Mouse (Mus musculus) heart, embryonic 15.5 days (tissue): ENCODE data around the gene Mrpl45. TPM values are rescaled to one million over a fixed set of nuclear protein-coding genes. Genes with fewer than 3 reads are reported as not detected.
A peak's percentile ranks its signal among the peaks of the same experiment; 100 is the strongest.
"Not testable (repeated sequence)": the region's sequence is repeated elsewhere in the genome, so short reads cannot be mapped to it uniquely, and the experiment has no call there.

Experiments used
- ATAC-seq: fragments of 200-750 bp; cut with Nextera tagmentation; replicated peaks from 2 replicates; pipeline ENCODE4 v1.8.0; 2017; ENCODE audit warnings: low read depth, moderate TSS enrichment; ENCODE audit not compliant: insufficient number of reproducible peaks, insufficient read depth, low FRiP score
- H3K27ac ChIP-seq: fragments of 300-500 bp; sonication (generic); 2 replicates; pipeline ENCODE4 v1.5.1; 2015; ENCODE audit warnings: mild to moderate bottlenecking, inconsistent platforms
- H3K27me3 ChIP-seq: fragments of 300-500 bp; sonication (generic); 2 replicates; pipeline ENCODE4 v1.6.1; 2015; ENCODE audit warnings: inconsistent platforms
- H3K36me3 ChIP-seq: fragments of 300-500 bp; sonication (generic); 2 replicates; pipeline ENCODE4 v1.6.1; 2015; ENCODE audit warnings: mild to moderate bottlenecking, inconsistent platforms
- H3K4me1 ChIP-seq: fragments of 300-500 bp; sonication (generic); replicated peaks from 2 replicates; pipeline ENCODE4 v1.6.1; 2015; ENCODE audit warnings: inconsistent platforms
- H3K4me2 ChIP-seq: fragments of 300-500 bp; sonication (generic); 2 replicates; pipeline ENCODE4 v1.6.1; 2015; ENCODE audit warnings: inconsistent platforms, mild to moderate bottlenecking, moderate library complexity
- H3K4me3 ChIP-seq: fragments of 300-500 bp; sonication (generic); 2 replicates; pipeline ENCODE4 v1.5.1; 2015; ENCODE audit warnings: mild to moderate bottlenecking, inconsistent platforms
- H3K9ac ChIP-seq: fragments of 300-500 bp; sonication (generic); 2 replicates; pipeline ENCODE4 v1.6.1; 2015; ENCODE audit warnings: mild to moderate bottlenecking, inconsistent platforms
- H3K9me3 ChIP-seq: fragments of 300-500 bp; sonication (generic); replicated peaks from 2 replicates; pipeline ENCODE4 v1.6.1; 2016; ENCODE audit warnings: inconsistent platforms
- WGBS: fragments of 180-500 bp; shearing (Covaris S2); methylation state at CpG from one replicate; pipeline ENCODE4 v1.1.7; 2015; ENCODE audit warnings: mixed read lengths; 5-methylcytosine and 5-hydroxymethylcytosine counted together
- polyA plus RNA-seq: library from polyadenylated mRNA; unstranded; fragments of >200 nt; fragmentation: Nextera tagmentation; extraction: Ambion mirVana; gene quantifications from 2 replicates; pipeline ENCODE4 v1.2.1, GENCODE M21; 2015

Mrpl45 gene
- polyA plus RNA-seq, 1 experiment from 2014 or later: 54.4 TPM

DNA sequence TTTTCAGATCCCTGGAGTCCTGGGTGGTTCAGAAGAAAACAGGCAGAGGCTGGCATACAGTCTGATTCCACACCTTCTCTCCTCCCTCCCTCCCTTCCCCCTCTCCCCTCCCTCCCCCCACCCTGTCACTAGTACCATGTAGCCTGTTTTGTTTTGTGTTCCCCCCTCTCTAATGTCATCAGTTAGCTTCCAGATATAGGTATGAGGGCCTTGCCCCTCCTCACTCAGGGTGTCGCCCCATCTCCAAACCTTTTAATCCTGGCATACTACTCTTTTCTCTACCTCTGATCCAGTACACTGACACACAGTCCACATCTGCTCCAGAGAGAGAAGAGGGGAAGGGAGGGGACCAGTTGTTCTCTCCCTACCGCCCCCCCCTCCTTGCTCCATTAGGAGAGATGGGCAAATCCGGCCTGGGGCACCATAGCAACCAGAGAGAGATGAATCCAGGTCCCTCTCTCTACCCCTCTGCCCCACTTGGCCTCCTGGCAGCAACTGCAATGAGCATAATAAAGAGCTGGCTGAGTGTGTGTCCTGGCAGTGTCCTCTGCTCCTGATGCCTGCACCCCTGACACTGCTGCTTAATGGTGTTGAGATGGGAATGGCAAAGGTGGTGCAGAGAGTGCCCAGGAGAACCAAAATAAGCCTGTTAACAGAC, 36.6 kb downstream of the Mrpl45 start, which contains the start of gene Gpr179:
TSS of gene Gpr179 (minus strand) at position 51 of the 658 bp plus-strand sequence.
- H3K27ac ChIP-seq: no peak within 1 kb of the TSS
- H3K9me3 ChIP-seq: no peaks in the 10 kb centered on the region
- peaks cover 11% of the 10 kb centered on the region for H3K4me1 ChIP-seq
- H3K27me3 ChIP-seq: no peaks in the 10 kb centered on the region
- H3K4me2 ChIP-seq: no peak within 1 kb of the TSS
- WGBS: 64% methylated on average over 3 of the region's 3 CpGs
- H3K4me3 ChIP-seq: no peak within 1 kb of the TSS
- H3K9ac ChIP-seq: no peak within 1 kb of the TSS
- ATAC-seq: no peak
- H3K36me3 ChIP-seq: no peaks in the 10 kb centered on the region

DNA sequence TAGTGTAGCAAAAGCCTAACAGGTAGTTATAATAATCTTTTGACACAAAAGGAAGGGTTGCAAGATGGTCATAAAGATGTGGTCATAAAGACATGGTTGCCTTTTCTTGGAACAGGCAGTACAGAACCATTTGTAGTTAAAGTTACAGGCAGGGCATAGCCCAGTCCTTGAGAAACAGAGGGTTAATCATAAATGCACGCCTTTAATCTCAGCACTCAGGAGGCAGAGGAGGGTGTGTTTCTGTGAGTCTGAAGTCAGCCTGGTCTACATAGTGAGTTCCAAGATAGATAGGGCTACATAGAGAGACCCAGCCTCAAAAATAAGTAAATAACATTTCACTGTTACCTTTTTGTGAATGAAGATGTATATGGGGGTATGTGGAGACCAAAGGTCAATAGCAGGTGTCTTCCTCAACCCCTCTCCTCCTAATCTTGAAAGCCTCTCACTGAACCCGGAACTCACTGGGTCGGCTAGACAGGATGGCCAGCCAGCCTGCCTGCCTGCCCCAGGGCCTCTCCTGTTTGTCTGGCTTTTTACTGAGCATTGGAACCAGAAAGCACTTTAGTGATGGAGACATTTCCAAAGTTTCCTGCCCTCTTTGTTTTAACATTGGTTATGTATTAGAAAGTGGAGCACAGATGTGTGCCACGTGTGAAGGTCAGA, 37.5 kb downstream of the Mrpl45 start:
- H3K36me3 ChIP-seq: no peaks in the 10 kb centered on the region
- 55% methylated on average over 4 of the region's 4 CpGs for WGBS
- no peak overlapping the region for H3K9ac ChIP-seq
- H3K4me1 ChIP-seq: peaks cover 11% of the 10 kb centered on the region
- no peak overlapping the region for H3K27ac ChIP-seq
- ATAC-seq: no peak
- no peak overlapping the region for H3K4me2 ChIP-seq
- no peaks in the 10 kb centered on the region for H3K27me3 ChIP-seq
- H3K9me3 ChIP-seq: no peaks in the 10 kb centered on the region
- H3K4me3 ChIP-seq: no peak overlapping the region

DNA sequence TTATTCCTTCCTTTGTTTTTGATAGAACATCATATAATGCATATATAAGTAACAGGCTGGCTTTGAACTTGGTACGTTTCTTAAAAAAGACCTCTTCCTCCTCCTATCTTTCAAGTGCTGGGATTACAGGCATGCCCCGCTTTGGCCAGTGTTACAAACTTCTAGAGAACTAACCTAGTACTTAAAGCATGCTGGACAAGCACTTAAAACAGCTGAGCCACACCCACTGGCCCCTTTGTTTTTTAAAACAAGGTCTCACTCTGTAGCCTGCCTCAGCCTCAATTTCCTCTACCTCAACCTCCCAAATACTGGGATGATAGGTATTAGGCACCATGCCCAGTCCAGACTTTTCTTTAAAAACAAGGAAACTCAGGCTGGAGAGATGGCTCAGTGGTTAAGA, 39.1 kb downstream of the Mrpl45 start:
- H3K9me3 ChIP-seq: no peaks in the 10 kb centered on the region
- H3K4me3 ChIP-seq: no peak overlapping the region
- H3K27me3 ChIP-seq: no peaks in the 10 kb centered on the region
- no peaks in the 10 kb centered on the region for H3K36me3 ChIP-seq
- H3K4me1 ChIP-seq: peaks cover 8% of the 10 kb centered on the region
- no peak overlapping the region for H3K9ac ChIP-seq
- no peak for ATAC-seq
- H3K4me2 ChIP-seq: no peak overlapping the region
- WGBS: 59% methylated on average over 2 of the region's 2 CpGs
- H3K27ac ChIP-seq: no peak overlapping the region

DNA sequence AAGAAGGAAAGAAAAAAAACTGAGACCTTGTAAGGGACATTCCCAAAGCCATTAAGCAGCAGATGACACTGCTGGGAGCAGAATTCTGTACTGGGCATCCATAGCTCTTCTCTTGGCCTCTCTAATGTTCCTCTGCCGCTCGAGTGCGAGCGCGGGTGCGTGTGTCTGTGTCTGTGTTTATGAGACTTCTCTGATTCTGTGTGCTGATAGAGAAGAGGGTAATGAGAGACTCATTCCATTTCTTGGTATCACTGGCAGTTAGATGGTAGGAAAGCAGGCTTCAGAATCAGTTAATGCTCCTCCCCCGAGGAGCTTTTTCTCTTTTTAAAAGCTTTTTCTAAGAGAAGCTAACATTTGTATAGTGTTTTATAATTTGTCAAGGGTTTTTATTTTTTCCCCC, 39.7 kb downstream of the Mrpl45 start:
- H3K9me3 ChIP-seq: no peaks in the 10 kb centered on the region
- no peak overlapping the region for H3K27ac ChIP-seq
- H3K27me3 ChIP-seq: no peaks in the 10 kb centered on the region
- H3K4me1 ChIP-seq: peaks cover 2% of the 10 kb centered on the region
- H3K9ac ChIP-seq: no peak overlapping the region
- H3K36me3 ChIP-seq: no peaks in the 10 kb centered on the region
- H3K4me3 ChIP-seq: no peak overlapping the region
- 83% methylated on average over 7 of the region's 7 CpGs for WGBS
- ATAC-seq: no peak
- H3K4me2 ChIP-seq: no peak overlapping the region

DNA sequence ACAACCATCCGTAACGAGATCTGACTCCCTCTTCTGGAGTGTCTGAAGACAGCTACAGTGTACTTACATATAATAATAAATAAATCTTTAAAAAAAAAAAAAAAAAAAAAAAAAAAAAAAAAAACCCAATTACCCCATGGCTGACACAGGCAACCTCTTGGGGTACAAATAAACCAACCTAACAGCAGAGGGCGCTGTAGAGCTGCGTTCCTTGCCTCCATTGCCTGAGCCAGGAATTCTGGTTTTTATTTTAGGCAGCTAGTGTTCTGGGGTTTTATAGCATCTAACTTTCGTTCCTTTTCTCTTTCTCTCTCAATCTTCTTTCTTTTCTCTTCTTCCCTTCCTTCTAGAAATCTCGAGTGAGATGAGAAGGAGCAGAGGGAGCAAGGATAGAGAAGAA, 42.1 kb downstream of the Mrpl45 start:
- not testable (repeated sequence) for H3K4me1 ChIP-seq, ATAC-seq, H3K9me3 ChIP-seq, H3K36me3 ChIP-seq, H3K9ac ChIP-seq, H3K4me3 ChIP-seq, H3K27ac ChIP-seq, H3K4me2 ChIP-seq, H3K27me3 ChIP-seq
- 7% methylated on average over 4 of the region's 6 CpGs for WGBS

DNA sequence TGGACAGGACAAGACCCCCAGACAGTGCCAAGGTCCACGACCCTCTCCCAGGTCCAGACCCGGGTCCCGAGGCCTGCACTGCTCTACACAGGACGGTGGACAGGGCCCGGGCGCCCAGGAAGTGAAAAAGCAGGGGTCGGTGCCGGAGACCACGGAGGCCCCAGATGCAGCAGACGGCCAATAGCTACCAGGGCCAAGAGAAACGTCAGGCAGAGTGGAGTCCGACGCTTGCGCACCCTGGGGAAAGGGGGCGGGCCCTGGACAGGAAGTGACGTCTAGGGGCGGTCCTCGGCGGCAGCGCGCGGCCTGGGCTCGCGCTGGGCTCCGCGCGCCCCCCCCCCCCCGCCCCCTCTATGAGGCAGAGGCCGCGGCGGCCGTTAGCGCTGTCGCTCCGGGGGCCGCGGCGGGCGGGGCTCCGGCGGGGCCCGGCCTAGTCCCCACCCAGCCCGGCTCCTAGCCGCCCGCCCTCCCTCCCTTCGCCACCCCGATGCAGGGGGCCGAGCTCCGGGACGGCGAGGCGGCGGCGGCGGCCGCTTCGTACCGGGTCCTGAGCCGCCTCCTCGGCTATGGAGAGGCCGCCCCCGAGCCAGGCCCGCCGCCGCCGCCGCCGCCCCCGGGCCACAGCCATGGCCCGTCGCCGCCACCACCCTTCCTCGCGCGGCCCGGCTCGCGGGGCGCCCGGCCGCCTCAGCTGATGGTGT, 46.6 kb downstream of the Mrpl45 start, which contains the start of gene Socs7:
TSS of gene Socs7 (plus strand) at position 604 of the 701 bp plus-strand sequence.
- ATAC-seq: peak; percentile 94

DNA sequence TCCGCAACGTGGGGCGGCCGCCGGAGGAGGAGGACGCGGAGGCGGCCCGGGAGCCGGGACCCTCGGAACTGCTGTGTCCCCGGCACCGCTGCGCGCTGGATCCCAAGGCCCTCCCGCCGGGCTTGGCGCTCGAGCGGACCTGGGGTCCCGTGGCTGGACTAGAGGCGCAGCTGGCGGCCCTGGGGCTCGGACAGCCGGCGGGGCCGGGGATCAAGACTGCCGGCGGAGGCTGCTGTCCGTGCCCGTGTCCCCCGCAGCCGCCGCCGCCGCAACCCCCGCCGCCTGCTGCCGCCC, 47.1 kb downstream of the Mrpl45 start:
- ATAC-seq: peak; percentile 36
- Histone ChIP-seq H3K9ac (peak overlapping the region; percentile 98), H3K27me3 (no peaks in the 10 kb centered on the region), H3K4me2 (peak overlapping the region; percentile 75), H3K27ac (peak overlapping the region; percentile 94), H3K36me3 (no peaks in the 10 kb centered on the region), H3K9me3 (no peaks in the 10 kb centered on the region), H3K4me1 (peaks cover 36% of the 10 kb centered on the region), H3K4me3 (peak overlapping the region; percentile 91)
- WGBS: 1% methylated on average over 38 of the region's 39 CpGs

More for the DNA sequence above, 46.6 kb downstream of the Mrpl45 start, which contains the start of gene Socs7:
- Histone ChIP-seq H3K4me1 (peaks cover 34% of the 10 kb centered on the region), H3K9ac (peak within 1 kb of the TSS; percentile 98), H3K36me3 (no peaks in the 10 kb centered on the region), H3K9me3 (no peaks in the 10 kb centered on the region), H3K4me3 (peak within 1 kb of the TSS; percentile 91), H3K4me2 (peak within 1 kb of the TSS; percentile 75), H3K27me3 (no peaks in the 10 kb centered on the region), H3K27ac (peak within 1 kb of the TSS; percentile 94)
- WGBS: under 1% methylated on average over 33 of the region's 81 CpGs

DNA sequence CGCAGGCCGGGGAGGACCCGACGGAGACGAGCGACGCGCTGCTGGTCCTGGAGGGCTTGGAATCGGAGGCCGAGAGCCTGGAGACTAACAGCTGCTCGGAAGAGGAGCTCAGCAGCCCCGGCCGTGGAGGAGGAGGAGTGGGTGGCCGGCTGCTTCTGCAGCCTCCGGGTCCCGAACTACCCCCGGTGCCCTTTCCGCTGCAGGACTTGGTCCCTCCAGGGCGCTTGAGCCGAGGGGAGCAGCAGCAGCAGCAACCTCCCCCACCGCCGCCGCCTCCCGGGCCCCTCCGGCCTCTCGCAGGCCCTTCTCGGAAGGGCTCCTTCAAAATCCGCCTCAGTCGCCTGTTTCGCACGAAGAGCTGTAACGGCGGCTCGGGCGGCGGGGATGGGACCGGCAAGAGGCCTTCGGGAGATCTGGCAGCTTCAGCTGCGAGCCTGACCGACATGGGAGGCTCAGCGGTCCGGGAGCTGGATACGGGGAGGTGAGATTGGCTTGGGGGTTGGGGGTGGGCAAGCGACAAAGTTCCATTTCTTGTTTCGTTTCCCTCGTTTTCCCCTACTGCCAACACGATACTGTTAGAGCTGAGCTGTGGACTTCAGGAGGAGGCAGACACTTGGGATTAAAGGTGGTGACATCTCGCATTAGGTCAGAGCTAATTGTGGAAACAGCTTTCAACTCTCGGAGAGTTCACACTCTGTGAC, 47.6 kb downstream of the Mrpl45 start:
- peak overlapping the region; percentile 91 for H3K4me3 ChIP-seq
- H3K27ac ChIP-seq: peak overlapping the region; percentile 94
- peak overlapping the region; percentile 98 for H3K9ac ChIP-seq
- no peaks in the 10 kb centered on the region for H3K27me3 ChIP-seq
- H3K4me2 ChIP-seq: peak overlapping the region; percentile 75
- WGBS: under 1% methylated on average over 49 of the region's 49 CpGs
- peak; percentile 36 for ATAC-seq
- H3K9me3 ChIP-seq: no peaks in the 10 kb centered on the region
- peaks cover 40% of the 10 kb centered on the region for H3K4me1 ChIP-seq
- no peaks in the 10 kb centered on the region for H3K36me3 ChIP-seq

DNA sequence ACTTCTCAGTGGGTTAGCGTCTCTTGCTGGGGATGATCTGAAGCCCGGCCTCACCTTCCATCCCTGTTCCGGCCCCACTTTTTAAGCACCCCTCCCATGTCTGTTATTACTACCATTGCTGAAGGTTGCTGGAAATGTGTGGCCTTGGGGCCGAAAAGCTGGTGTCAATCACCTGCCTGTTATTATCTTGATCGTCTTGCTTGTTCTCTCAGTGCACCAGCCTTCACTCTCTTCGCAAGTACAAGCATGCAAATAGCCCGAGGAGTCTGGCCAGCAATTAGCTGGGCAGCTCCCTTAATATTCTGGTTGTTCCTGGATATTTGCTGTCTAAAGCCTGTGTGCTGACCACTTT, 48.1 kb downstream of the Mrpl45 start:
- peak overlapping the region; percentile 75 for H3K4me2 ChIP-seq
- no peaks in the 10 kb centered on the region for H3K27me3 ChIP-seq
- no peak for ATAC-seq
- peaks cover 43% of the 10 kb centered on the region for H3K4me1 ChIP-seq
- WGBS: 1% methylated on average over 7 of the region's 7 CpGs
- peak overlapping the region; percentile 98 for H3K9ac ChIP-seq
- H3K4me3 ChIP-seq: peak overlapping the region; percentile 91
- no peaks in the 10 kb centered on the region for H3K36me3 ChIP-seq
- H3K27ac ChIP-seq: peak overlapping the region; percentile 94
- H3K9me3 ChIP-seq: no peaks in the 10 kb centered on the region

DNA sequence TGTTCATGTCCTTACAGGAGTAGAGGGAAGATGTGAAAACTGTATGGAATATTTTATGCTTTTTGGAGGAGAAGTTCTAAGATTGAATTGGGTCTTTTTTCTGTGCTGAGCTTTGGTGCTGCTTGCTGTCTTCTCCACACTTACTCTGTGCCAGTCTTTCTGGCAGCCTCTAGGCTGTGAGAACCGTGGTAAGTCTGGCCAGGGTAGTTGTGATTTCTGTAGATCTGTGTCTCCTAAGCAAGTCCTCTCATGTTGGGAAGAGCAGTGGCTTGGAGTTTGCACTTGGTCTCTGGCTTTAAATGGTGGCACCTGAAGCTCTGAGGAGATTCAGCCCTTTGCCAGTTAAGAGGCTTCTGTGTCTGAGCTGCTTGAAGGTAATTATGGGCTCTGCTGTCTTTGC, 50.0 kb downstream of the Mrpl45 start:
- no peaks in the 10 kb centered on the region for H3K27me3 ChIP-seq
- no peaks in the 10 kb centered on the region for H3K36me3 ChIP-seq
- H3K4me1 ChIP-seq: peaks cover 53% of the 10 kb centered on the region
- no peak overlapping the region for H3K4me3 ChIP-seq
- ATAC-seq: no peak
- peak overlapping the region; percentile 75 for H3K4me2 ChIP-seq
- H3K9me3 ChIP-seq: no peaks in the 10 kb centered on the region
- 32% methylated on average over 1 of the region's 1 CpGs for WGBS
- peak overlapping the region; percentile 21; the same call in 1 of the 2 replicates for H3K9ac ChIP-seq
- H3K27ac ChIP-seq: no peak overlapping the region

DNA sequence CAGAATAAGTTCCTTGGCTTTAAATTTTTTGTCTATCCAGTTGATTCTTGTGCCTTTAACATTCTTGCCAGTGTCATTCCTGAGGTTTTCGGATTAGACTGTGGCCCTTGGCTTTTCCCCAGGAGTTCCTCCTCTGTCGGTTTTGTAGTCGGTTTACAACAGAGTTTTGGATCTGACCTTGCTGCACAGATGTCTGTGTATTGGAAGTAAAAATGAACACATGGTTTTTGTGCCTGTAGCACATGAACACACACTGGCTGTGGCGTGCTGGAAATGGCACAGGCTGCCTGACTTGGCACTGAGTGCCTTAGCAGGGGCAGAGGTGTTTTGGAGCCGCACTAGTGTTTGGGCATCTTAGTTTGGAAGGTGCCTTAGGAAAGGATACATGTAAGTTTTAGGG, 53.0 kb downstream of the Mrpl45 start:
- Histone ChIP-seq H3K9me3 (no peaks in the 10 kb centered on the region), H3K9ac (no peak overlapping the region), H3K27ac (no peak overlapping the region), H3K4me3 (no peak overlapping the region), H3K4me1 (peaks cover 57% of the 10 kb centered on the region), H3K4me2 (no peak overlapping the region), H3K27me3 (no peaks in the 10 kb centered on the region), H3K36me3 (no peaks in the 10 kb centered on the region)
- 75% methylated on average over 5 of the region's 5 CpGs for WGBS
- ATAC-seq: no peak
